Mouse (Mus musculus) myocyte (in vitro differentiated cells): Measurements from ENCODE around the gene Hoxb9.

Experiments used
- CEBPB ChIP-seq: IDR thresholded peaks from 2 replicates; pipeline ENCODE4 v1.6.1; 2011; ENCODE audit warnings: mild to moderate bottlenecking, moderate library complexity; ENCODE audit not compliant: poor library complexity, insufficient read depth, severe bottlenecking
- E2F4 ChIP-seq: IDR thresholded peaks from one replicate; pipeline ENCODE4 v1.6.1; 2011; ENCODE audit warnings: mild to moderate bottlenecking, control low read depth, moderate library complexity; ENCODE audit not compliant: insufficient read depth
- MAX ChIP-seq: IDR thresholded peaks from one replicate; pipeline ENCODE4 v1.6.1; 2011; ENCODE audit warnings: low read depth, mild to moderate bottlenecking, control low read depth
- MYOD1 ChIP-seq, 3 experiments: IDR thresholded peaks; one replicate each; pipeline ENCODE4 v1.6.1; 2011; ENCODE audit warnings: control low read depth in 2 of 3, low read depth in 2 of 3, mild to moderate bottlenecking in 2 of 3, moderate library complexity in 1 of 3; ENCODE audit not compliant: insufficient read length in 2 of 3, control insufficient read depth in 1 of 3
- MYOG ChIP-seq, 3 experiments: IDR thresholded peaks; one replicate each; pipeline ENCODE4 v1.6.1; 2011; ENCODE audit warnings: control low read depth in 2 of 3, low read depth in 2 of 3, mild to moderate bottlenecking in 2 of 3; ENCODE audit not compliant: insufficient read length in 2 of 3, control insufficient read depth in 1 of 3, insufficient read depth in 1 of 3
- POLR2A ChIP-seq: IDR thresholded peaks from one replicate; pipeline ENCODE4 v1.6.1; 2011; ENCODE audit warnings: low read depth, mild to moderate bottlenecking, control low read depth, moderate library complexity; ENCODE audit not compliant: insufficient read length
- POLR2AphosphoS2 ChIP-seq: IDR thresholded peaks from one replicate; pipeline ENCODE4 v1.6.1; 2011; ENCODE audit warnings: low read depth, control low read depth; ENCODE audit not compliant: insufficient read length
- SRF ChIP-seq: IDR thresholded peaks from one replicate; pipeline ENCODE4 v1.6.1; 2011; ENCODE audit warnings: low read depth; ENCODE audit not compliant: control insufficient read depth, insufficient read length
- TCF12 ChIP-seq: IDR thresholded peaks from one replicate; pipeline ENCODE4 v1.6.1; 2011; ENCODE audit warnings: mild to moderate bottlenecking, control low read depth; ENCODE audit not compliant: poor library complexity, insufficient read depth, severe bottlenecking

- TF ChIP-seq POLR2A (no peak), MAX (no peak), TCF12 (no peak), E2F4 (no peak), MYOD1 (IDR thresholded peaks at IDR 0.05; ENCODE audit: control insufficient read depth in 1 of 3, insufficient read length in 2 of 3, low read depth in 2 of 3) (no peak), CEBPB (no peak), MYOG (IDR thresholded peaks at IDR 0.05; ENCODE audit: control insufficient read depth in 1 of 3, insufficient read depth in 1 of 3, insufficient read length in 2 of 3, low read depth in 2 of 3) (no peak), SRF (no peak), POLR2AphosphoS2 (no peak)
Observed at GRCm38 (mm10) chr11:96319071-96319902, 48.0 kb downstream of the Hoxb9 start.
